Mouse (Mus musculus): Measurements from ENCODE around the gene Enpp1. TPM values are rescaled to one million over a fixed set of nuclear protein-coding genes. Genes with fewer than 3 reads are reported as not detected.
A peak's percentile ranks its signal among the peaks of the same experiment; 100 is the strongest.

Enpp1 gene
- polyA plus RNA-seq, 1 experiment from 2014 or later = 9.3 TPM

DNA sequence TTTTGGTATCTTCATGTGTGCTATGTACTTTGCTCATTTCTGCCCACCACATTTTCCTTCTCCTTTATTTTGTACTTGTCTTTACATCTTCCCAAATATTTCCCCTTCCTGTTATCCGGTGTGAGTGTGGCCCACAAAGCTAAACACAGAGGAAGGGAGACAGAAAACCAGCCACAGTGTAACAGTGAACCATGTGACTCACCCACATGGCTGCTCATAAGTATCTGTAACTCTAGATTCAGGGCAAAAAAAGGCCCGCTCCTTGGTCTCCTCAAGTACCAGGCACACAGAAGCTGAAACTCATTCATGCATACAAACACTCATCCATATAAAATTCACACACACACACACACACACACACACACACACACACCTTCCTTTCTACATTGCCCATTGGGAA lies 108.9 kb downstream of the Enpp1 start:
- 62% methylated on average over 2 of the region's 2 CpGs for WGBS
- H3K9me3 ChIP-seq (ENCODE audit: control insufficient read depth, low read length) = no peaks in the 10 kb centered on the region
- H3K9ac ChIP-seq (ENCODE audit: low read depth, low read length) = no peak overlapping the region
- H3K4me1 ChIP-seq (ENCODE audit: control insufficient read depth, insufficient read depth, low read length) = no peaks in the 10 kb centered on the region
- DNase-seq (ENCODE audit: low spot score) (no peak), ATAC-seq (ENCODE audit: low read depth) (no peak; the same call in 1 of the 2 replicates)
- no peak overlapping the region for H3K4me2 ChIP-seq (ENCODE audit: low read depth, low read length)
- H3K27ac ChIP-seq (replicated peaks; ENCODE audit: low read depth, low read length) = no peak overlapping the region
- H3K27me3 ChIP-seq (replicated peaks; ENCODE audit: control insufficient read depth, insufficient read depth, low read length) = no peaks in the 10 kb centered on the region
- no peaks in the 10 kb centered on the region for H3K36me3 ChIP-seq (ENCODE audit: control insufficient read depth, insufficient read depth, low read length)
- no peak overlapping the region for H3K4me3 ChIP-seq (ENCODE audit: low read depth, low read length)

DNA sequence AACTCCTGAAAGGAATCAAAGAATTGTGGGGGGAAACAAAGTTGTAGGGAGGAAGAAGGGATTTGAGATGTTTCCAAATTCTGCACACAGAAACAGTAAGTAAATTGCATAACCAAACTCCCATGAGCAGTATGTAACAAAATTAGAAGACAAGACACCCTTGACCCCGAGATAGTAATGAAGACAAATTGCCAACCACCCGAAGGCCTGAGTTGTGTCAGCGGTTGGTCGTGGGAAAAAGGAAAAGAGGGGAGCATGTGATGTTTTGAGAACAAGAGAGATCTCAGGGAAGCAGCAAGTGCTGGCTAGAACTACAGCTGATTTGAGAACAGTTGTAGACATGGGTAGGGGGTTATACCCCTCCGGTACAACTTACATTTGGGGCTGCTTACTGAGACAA lies 112.2 kb downstream of the Enpp1 start:
- Histone ChIP-seq H3K9ac (ENCODE audit: low read depth, low read length) (no peak overlapping the region), H3K4me2 (ENCODE audit: low read depth, low read length) (no peak overlapping the region), H3K36me3 (ENCODE audit: control insufficient read depth, insufficient read depth, low read length) (no peaks in the 10 kb centered on the region), H3K9me3 (ENCODE audit: control insufficient read depth, low read length) (no peaks in the 10 kb centered on the region), H3K4me3 (ENCODE audit: low read depth, low read length) (no peak overlapping the region), H3K27me3 (replicated peaks; ENCODE audit: control insufficient read depth, insufficient read depth, low read length) (no peaks in the 10 kb centered on the region), H3K4me1 (ENCODE audit: control insufficient read depth, insufficient read depth, low read length) (peaks cover 10% of the 10 kb centered on the region), H3K27ac (replicated peaks; ENCODE audit: low read depth, low read length) (no peak overlapping the region)
- 76% methylated on average over 5 of the region's 5 CpGs for WGBS
- DNase-seq (ENCODE audit: low spot score) (no peak), ATAC-seq (ENCODE audit: low read depth) (no peak)

DNA sequence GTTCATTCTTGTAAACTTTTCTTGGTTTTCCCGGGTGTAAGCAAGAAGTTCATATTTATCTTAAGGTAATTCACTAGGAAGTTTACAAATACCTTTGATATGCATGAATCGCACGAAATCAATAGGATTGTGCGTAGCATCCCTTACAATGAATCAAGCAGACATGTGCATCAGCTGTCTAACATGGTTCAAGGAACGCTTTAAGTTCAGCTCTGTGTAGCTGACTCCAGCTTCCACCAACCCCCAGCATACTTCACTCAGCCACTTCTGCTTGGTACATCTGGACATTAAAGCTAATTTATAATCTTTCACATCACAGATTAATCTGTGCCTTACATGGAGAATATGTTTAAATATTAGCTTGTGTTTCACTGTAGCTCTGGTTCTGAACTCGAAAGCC lies 113.3 kb downstream of the Enpp1 start:
- no peaks in the 10 kb centered on the region for H3K36me3 ChIP-seq (ENCODE audit: control insufficient read depth, insufficient read depth, low read length)
- no peaks in the 10 kb centered on the region for H3K9me3 ChIP-seq (ENCODE audit: control insufficient read depth, low read length)
- no peak overlapping the region for H3K9ac ChIP-seq (ENCODE audit: low read depth, low read length)
- ATAC-seq (ENCODE audit: low read depth) (no peak), DNase-seq (ENCODE audit: low spot score) (no peak)
- WGBS = 88% methylated on average over 6 of the region's 6 CpGs
- peak overlapping the region; percentile 69; the same call in 1 of the 2 replicates for H3K4me2 ChIP-seq (ENCODE audit: low read depth, low read length)
- H3K27ac ChIP-seq (replicated peaks; ENCODE audit: low read depth, low read length) = no peak overlapping the region
- H3K4me3 ChIP-seq (ENCODE audit: low read depth, low read length) = peak overlapping the region; percentile 64; the same call in 1 of the 2 replicates
- peaks cover 16% of the 10 kb centered on the region for H3K4me1 ChIP-seq (ENCODE audit: control insufficient read depth, insufficient read depth, low read length)
- no peaks in the 10 kb centered on the region for H3K27me3 ChIP-seq (replicated peaks; ENCODE audit: control insufficient read depth, insufficient read depth, low read length)

DNA sequence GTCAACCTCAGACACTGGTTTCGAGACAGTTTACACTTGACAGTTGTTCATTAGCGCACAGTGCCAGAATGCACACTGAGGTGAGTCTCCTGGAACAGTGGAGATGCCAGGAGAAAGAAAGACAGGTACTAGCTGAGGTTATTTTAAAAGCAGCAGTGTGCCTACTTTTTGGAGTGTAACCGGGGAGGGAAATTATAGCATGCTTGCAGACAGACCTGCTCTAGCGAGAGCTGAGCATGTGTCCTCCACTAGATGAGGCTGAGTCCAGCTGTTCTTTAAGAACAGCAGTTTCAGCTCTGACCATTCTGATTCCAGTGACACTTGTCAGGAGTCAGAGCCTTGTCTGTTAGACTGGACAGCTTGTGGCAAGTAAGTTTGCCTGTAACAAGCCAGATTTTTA lies 114.2 kb downstream of the Enpp1 start:
- no peaks in the 10 kb centered on the region for H3K36me3 ChIP-seq (ENCODE audit: control insufficient read depth, insufficient read depth, low read length)
- ATAC-seq (ENCODE audit: low read depth) = no peak
- no peaks in the 10 kb centered on the region for H3K9me3 ChIP-seq (ENCODE audit: control insufficient read depth, low read length)
- peak overlapping the region; percentile 64 for H3K4me3 ChIP-seq (ENCODE audit: low read depth, low read length)
- WGBS = 71% methylated on average over 4 of the region's 4 CpGs
- DNase-seq (ENCODE audit: low spot score) = no peak
- H3K27ac ChIP-seq (replicated peaks; ENCODE audit: low read depth, low read length) = no peak overlapping the region
- peaks cover 24% of the 10 kb centered on the region for H3K4me1 ChIP-seq (ENCODE audit: control insufficient read depth, insufficient read depth, low read length)
- H3K9ac ChIP-seq (ENCODE audit: low read depth, low read length) = no peak overlapping the region
- no peaks in the 10 kb centered on the region for H3K27me3 ChIP-seq (replicated peaks; ENCODE audit: control insufficient read depth, insufficient read depth, low read length)
- H3K4me2 ChIP-seq (ENCODE audit: low read depth, low read length) = peak overlapping the region; percentile 69

DNA sequence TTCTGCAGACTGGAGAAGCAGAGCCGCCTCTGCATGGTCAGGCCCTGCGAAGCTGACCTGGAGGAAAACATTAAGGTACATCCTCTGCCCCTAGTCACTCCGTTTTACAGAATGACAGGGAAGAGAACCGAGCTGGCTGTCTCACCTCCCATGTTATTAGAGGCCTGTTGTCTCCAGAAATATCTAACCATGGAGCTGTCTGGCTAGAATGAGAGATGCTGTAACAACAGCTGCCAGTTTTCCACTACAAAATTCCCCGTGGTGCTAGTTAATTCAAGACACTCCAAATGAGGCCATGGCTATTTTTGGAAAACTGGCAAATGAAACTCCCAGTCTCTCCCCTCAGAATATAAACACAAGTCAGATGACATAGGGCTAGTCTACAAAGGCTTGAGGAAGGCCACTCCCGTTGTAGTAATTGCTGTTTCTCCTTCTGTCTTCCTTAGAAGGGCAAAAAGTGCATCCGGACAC lies 115.1 kb downstream of the Enpp1 start:
- Histone ChIP-seq H3K27ac (replicated peaks; ENCODE audit: low read depth, low read length) (peak overlapping the region; percentile 88), H3K27me3 (replicated peaks; ENCODE audit: control insufficient read depth, insufficient read depth, low read length) (no peaks in the 10 kb centered on the region), H3K4me2 (ENCODE audit: low read depth, low read length) (peak overlapping the region; percentile 69), H3K9me3 (ENCODE audit: control insufficient read depth, low read length) (no peaks in the 10 kb centered on the region), H3K36me3 (ENCODE audit: control insufficient read depth, insufficient read depth, low read length) (no peaks in the 10 kb centered on the region), H3K9ac (ENCODE audit: low read depth, low read length) (peak overlapping the region; percentile 82), H3K4me1 (ENCODE audit: control insufficient read depth, insufficient read depth, low read length) (peaks cover 28% of the 10 kb centered on the region), H3K4me3 (ENCODE audit: low read depth, low read length) (peak overlapping the region; percentile 64)
- 42% methylated on average over 7 of the region's 7 CpGs for WGBS
- DNase-seq (ENCODE audit: low spot score) (peak; percentile 87), ATAC-seq (ENCODE audit: low read depth) (peak; percentile 19; the same call in 1 of the 2 replicates)

DNA sequence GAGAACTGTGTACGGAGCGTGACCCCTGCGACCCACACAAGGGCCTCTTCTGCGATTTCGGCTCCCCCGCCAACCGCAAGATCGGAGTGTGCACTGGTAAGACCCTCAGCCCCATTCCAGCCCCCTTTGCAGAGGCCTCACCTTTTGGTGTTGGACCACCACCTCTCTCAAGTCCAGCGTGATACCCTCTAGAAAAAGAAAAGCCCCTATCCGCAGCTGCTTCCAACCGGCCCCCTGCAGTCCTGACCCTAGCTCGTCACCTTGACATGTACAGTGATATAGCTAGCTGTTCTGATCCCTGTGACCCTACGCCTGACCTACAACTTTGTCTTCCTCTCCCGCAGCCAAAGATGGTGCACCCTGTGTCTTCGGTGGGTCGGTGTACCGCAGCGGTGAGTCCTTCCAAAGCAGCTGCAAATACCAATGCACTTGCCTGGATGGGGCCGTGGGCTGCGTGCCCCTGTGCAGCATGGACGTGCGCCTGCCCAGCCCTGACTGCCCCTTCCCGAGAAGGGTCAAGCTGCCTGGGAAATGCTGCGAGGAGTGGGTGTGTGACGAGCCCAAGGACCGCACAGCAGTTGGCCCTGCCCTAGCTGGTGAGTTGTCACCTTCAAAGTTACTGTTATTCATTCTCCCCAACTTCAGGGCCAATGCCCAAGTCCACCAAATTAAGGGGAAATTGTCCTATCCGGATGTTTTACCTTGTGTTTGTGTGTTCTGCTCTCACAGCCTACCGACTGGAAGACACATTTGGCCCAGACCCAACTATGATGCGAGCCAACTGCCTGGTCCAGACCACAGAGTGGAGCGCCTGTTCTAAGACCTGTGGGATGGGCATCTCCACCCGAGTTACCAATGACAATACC lies 115.7 kb downstream of the Enpp1 start:
- peak overlapping the region; percentile 64 for H3K4me3 ChIP-seq (ENCODE audit: low read depth, low read length)
- H3K4me1 ChIP-seq (ENCODE audit: control insufficient read depth, insufficient read depth, low read length) = peaks cover 35% of the 10 kb centered on the region
- no peaks in the 10 kb centered on the region for H3K36me3 ChIP-seq (ENCODE audit: control insufficient read depth, insufficient read depth, low read length)
- peak overlapping the region; percentile 82 for H3K9ac ChIP-seq (ENCODE audit: low read depth, low read length)
- WGBS = 15% methylated on average over 31 of the region's 31 CpGs
- H3K27ac ChIP-seq (replicated peaks; ENCODE audit: low read depth, low read length) = peak overlapping the region; percentile 88
- no peaks in the 10 kb centered on the region for H3K9me3 ChIP-seq (ENCODE audit: control insufficient read depth, low read length)
- no peaks in the 10 kb centered on the region for H3K27me3 ChIP-seq (replicated peaks; ENCODE audit: control insufficient read depth, insufficient read depth, low read length)
- ATAC-seq (ENCODE audit: low read depth) = no peak; the same call in 1 of the 2 replicates
- DNase-seq (ENCODE audit: low spot score) = peak; percentile 70
- peak overlapping the region; percentile 69 for H3K4me2 ChIP-seq (ENCODE audit: low read depth, low read length)

DNA sequence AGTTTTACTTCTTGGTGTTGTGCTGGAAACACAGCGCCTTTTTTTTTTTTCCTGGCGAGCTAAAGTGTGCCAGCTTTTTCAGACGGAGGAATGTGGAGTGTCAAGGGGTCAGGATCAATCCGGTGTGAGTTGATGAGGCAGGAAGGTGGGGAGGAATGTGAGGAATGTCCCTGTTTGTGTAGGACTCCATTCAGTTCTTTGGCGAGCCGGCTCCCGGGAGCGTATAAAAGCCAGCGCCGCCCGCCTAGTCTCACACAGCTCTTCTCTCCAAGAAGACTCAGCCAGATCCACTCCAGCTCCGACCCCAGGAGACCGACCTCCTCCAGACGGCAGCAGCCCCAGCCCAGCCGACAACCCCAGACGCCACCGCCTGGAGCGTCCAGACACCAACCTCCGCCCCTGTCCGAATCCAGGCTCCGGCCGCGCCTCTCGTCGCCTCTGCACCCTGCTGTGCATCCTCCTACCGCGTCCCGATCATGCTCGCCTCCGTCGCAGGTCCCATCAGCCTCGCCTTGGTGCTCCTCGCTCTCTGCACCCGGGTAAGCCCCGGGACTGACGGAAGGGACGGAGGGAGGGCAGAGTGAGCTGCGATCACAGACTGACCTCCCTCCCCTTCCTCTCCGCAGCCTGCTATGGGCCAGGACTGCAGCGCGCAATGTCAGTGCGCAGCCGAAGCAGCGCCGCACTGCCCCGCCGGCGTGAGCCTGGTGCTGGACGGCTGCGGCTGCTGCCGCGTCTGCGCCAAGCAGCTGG lies 116.5 kb downstream of the Enpp1 start, which contains the start of gene Ccn2:
Gene Ccn2 (plus strand): TSS at position 193 of the 753 bp plus-strand sequence.
- Histone ChIP-seq H3K9me3 (ENCODE audit: control insufficient read depth, low read length) (no peaks in the 10 kb centered on the region), H3K4me2 (ENCODE audit: low read depth, low read length) (peak within 1 kb of the TSS; percentile 69), H3K36me3 (ENCODE audit: control insufficient read depth, insufficient read depth, low read length) (no peaks in the 10 kb centered on the region), H3K9ac (ENCODE audit: low read depth, low read length) (peak within 1 kb of the TSS; percentile 82), H3K4me3 (ENCODE audit: low read depth, low read length) (peak within 1 kb of the TSS; percentile 64), H3K4me1 (ENCODE audit: control insufficient read depth, insufficient read depth, low read length) (peaks cover 40% of the 10 kb centered on the region), H3K27ac (replicated peaks; ENCODE audit: low read depth, low read length) (peak within 1 kb of the TSS; percentile 88), H3K27me3 (replicated peaks; ENCODE audit: control insufficient read depth, insufficient read depth, low read length) (no peaks in the 10 kb centered on the region)
- peak; percentile 91 for DNase-seq (ENCODE audit: low spot score)
- under 1% methylated on average over 43 of the region's 53 CpGs for WGBS
- ATAC-seq (ENCODE audit: low read depth) = peak; percentile 87

DNA sequence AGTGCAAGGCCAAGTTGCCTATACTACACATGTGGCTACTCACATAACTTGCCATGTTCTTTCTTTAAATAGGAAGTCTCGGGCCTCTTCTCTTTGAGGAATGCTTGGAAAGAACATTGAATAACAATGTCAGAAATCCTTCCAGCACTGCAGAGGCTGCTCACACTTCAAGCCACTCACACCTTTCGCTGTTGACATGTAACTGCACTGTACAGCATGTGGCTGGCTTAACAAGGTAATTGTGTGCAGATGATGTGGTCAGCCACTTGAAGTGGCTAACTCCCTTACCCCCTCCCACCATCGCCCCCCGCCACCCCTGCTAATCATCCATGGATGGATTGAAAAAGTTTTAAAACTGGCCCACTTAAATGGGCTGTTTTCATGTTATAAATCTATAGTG lies 118.4 kb downstream of the Enpp1 start:
- H3K4me2 ChIP-seq (ENCODE audit: low read depth, low read length) = peak overlapping the region; percentile 69
- no peaks in the 10 kb centered on the region for H3K36me3 ChIP-seq (ENCODE audit: control insufficient read depth, insufficient read depth, low read length)
- H3K9me3 ChIP-seq (ENCODE audit: control insufficient read depth, low read length) = no peaks in the 10 kb centered on the region
- DNase-seq (ENCODE audit: low spot score) (no peak), ATAC-seq (ENCODE audit: low read depth) (no peak)
- H3K27me3 ChIP-seq (replicated peaks; ENCODE audit: control insufficient read depth, insufficient read depth, low read length) = no peaks in the 10 kb centered on the region
- H3K4me3 ChIP-seq (ENCODE audit: low read depth, low read length) = no peak overlapping the region
- H3K9ac ChIP-seq (ENCODE audit: low read depth, low read length) = no peak overlapping the region
- no peak overlapping the region for H3K27ac ChIP-seq (replicated peaks; ENCODE audit: low read depth, low read length)
- 41% methylated on average over 4 of the region's 4 CpGs for WGBS
- H3K4me1 ChIP-seq (ENCODE audit: control insufficient read depth, insufficient read depth, low read length) = peaks cover 40% of the 10 kb centered on the region

All from embryonic facial prominence, embryonic 14.5 days (tissue).